Mouse (Mus musculus): ENCODE data around the gene Tmem248. TPM values are rescaled to one million over a fixed set of nuclear protein-coding genes. Genes with fewer than 3 reads are reported as not detected.

Tmem248 gene
- polyA plus RNA-seq, 1 experiment from 2014 or later: 37.5 TPM

GRCm38 (mm10) chr5:130275509-130275908, 58.6 kb downstream of the Tmem248 start:
- peaks cover 96% of the 10 kb centered on the region for H3K36me3 ChIP-seq
- H3K27ac ChIP-seq (replicated peaks): no peak overlapping the region
- H3K27me3 ChIP-seq (ENCODE audit: low read depth, poor library complexity, severe bottlenecking): no peaks in the 10 kb centered on the region
- H3K9me3 ChIP-seq (replicated peaks): no peaks in the 10 kb centered on the region
- no peak overlapping the region for H3K4me3 ChIP-seq
- DNase-seq (ENCODE audit: low spot score): no peak
- 65% methylated on average over 4 of the region's 4 CpGs for WGBS
- H3K4me1 ChIP-seq: no peaks in the 10 kb centered on the region; the same call in 1 of the 2 replicates

- H3K27me3 ChIP-seq (ENCODE audit: low read depth, poor library complexity, severe bottlenecking): no peaks in the 10 kb centered on the region
- DNase-seq (ENCODE audit: low spot score): no peak
- peaks cover under 1% of the 10 kb centered on the region; the same call in 1 of the 2 replicates for H3K9me3 ChIP-seq (replicated peaks)
- H3K27ac ChIP-seq (replicated peaks): no peak overlapping the region
- peaks cover 96% of the 10 kb centered on the region for H3K36me3 ChIP-seq
- H3K4me3 ChIP-seq: no peak overlapping the region
- WGBS: 91% methylated on average over 7 of the region's 7 CpGs
- H3K4me1 ChIP-seq: no peaks in the 10 kb centered on the region; the same call in 1 of the 2 replicates
Measured at GRCm38 (mm10) chr5:130278011-130278472, 61.2 kb downstream of the Tmem248 start.

DNA sequence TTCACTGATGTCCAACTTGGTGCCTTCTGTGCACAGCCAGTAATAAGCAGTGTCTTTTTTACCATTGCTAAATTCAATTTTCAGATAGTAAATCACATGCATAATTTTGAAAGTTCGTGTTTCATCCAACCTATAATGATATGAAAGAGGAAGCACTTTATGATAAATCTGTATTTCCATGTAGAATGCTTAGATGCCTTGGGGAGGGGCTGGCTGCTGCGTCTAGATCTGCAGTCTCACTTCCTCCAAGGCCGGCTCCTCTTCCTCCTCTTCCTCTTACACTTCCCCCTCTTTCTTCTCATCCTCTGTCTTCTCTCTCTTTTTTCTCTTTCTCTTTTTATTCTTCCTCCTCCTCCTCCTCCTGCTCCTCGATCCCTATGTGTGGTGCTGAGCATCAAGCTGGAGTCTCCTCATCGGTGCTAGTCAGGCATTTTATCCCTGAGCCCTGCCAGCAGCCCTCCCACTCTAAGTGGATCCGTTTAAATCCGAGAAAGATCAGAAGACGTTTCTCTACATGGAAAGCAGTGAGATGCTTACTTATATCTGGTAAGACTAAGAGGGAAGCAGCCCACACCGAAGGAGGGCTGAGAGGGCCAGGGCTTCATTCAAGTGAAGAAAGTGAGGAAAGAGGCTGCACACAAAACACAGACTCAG, 66.3 kb downstream of the Tmem248 start:
- DNase-seq (ENCODE audit: low spot score): no peak
- Histone ChIP-seq H3K9me3 (replicated peaks) (peaks cover 10% of the 10 kb centered on the region), H3K4me1 (no peaks in the 10 kb centered on the region), H3K27me3 (ENCODE audit: low read depth, poor library complexity, severe bottlenecking) (no peaks in the 10 kb centered on the region), H3K4me3 (no peak overlapping the region), H3K27ac (replicated peaks) (no peak overlapping the region), H3K36me3 (peaks cover 100% of the 10 kb centered on the region)
- WGBS: 94% methylated on average over 9 of the region's 9 CpGs

GRCm38 (mm10) chr5:130288106-130288505, 71.2 kb downstream of the Tmem248 start:
- no peak for DNase-seq (ENCODE audit: low spot score)
- H3K27me3 ChIP-seq (ENCODE audit: low read depth, poor library complexity, severe bottlenecking): no peaks in the 10 kb centered on the region
- H3K9me3 ChIP-seq (replicated peaks): peaks cover 11% of the 10 kb centered on the region
- H3K27ac ChIP-seq (replicated peaks): no peak overlapping the region
- no peak overlapping the region for H3K4me3 ChIP-seq
- no peaks in the 10 kb centered on the region for H3K4me1 ChIP-seq
- H3K36me3 ChIP-seq: peaks cover 100% of the 10 kb centered on the region
- 93% methylated on average over 7 of the region's 7 CpGs for WGBS

GRCm38 (mm10) chr5:130290242-130290641, 73.4 kb downstream of the Tmem248 start:
- no peaks in the 10 kb centered on the region for H3K27me3 ChIP-seq (ENCODE audit: low read depth, poor library complexity, severe bottlenecking)
- no peaks in the 10 kb centered on the region for H3K4me1 ChIP-seq
- peaks cover 97% of the 10 kb centered on the region for H3K36me3 ChIP-seq
- H3K27ac ChIP-seq (replicated peaks): no peak overlapping the region
- WGBS: 96% methylated on average over 6 of the region's 6 CpGs
- 0 out of 2 replicates have a peak, but pooled peaks cover 2% of the 10 kb centered on the region for H3K9me3 ChIP-seq (replicated peaks)
- no peak overlapping the region for H3K4me3 ChIP-seq
- no peak for DNase-seq (ENCODE audit: low spot score)

GRCm38 (mm10) chr5:130290775-130291174, 73.9 kb downstream of the Tmem248 start:
- no peak overlapping the region for H3K27ac ChIP-seq (replicated peaks)
- H3K4me3 ChIP-seq: no peak overlapping the region
- H3K4me1 ChIP-seq: no peaks in the 10 kb centered on the region
- 95% methylated on average over 12 of the region's 12 CpGs for WGBS
- H3K9me3 ChIP-seq (replicated peaks): 0 out of 2 replicates have a peak, but pooled peaks cover 2% of the 10 kb centered on the region
- DNase-seq (ENCODE audit: low spot score): no peak
- no peaks in the 10 kb centered on the region for H3K27me3 ChIP-seq (ENCODE audit: low read depth, poor library complexity, severe bottlenecking)
- H3K36me3 ChIP-seq: peaks cover 97% of the 10 kb centered on the region

DNA sequence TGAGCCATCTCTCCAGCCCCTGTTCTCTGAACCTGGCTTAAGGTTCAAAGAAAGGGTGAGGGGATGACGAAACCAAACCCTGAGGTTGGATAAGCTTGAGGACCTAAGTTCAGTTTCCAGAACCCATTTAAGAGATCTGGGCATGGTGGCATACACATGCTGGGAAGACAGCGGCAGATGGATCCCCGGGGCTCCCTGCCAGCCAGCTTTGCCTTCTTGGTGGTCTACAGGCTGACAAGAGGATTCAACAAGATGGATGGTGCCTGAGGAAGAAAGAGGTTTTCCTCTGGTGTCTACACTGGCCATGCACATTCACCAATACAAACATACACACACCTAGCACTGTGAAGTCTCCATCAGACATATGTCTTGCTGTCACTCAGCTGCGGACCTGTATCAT, 76.1 kb downstream of the Tmem248 start:
- 0 out of 2 replicates have a peak, but pooled peaks cover 2% of the 10 kb centered on the region for H3K9me3 ChIP-seq (replicated peaks)
- H3K36me3 ChIP-seq: peaks cover 97% of the 10 kb centered on the region
- no peak for DNase-seq (ENCODE audit: low spot score)
- no peaks in the 10 kb centered on the region for H3K27me3 ChIP-seq (ENCODE audit: low read depth, poor library complexity, severe bottlenecking)
- no peak overlapping the region for H3K4me3 ChIP-seq
- H3K4me1 ChIP-seq: no peaks in the 10 kb centered on the region
- 92% methylated on average over 4 of the region's 4 CpGs for WGBS
- no peak overlapping the region for H3K27ac ChIP-seq (replicated peaks)

Other genes with a start within 250 kb of the Tmem248 start
- gene Gusb, start 214.0 kb upstream of the Tmem248 start, polyA plus RNA-seq (2016; fragmentation: Nextera tagmentation; extraction: Ambion mirVana): 33.6 and 34.1 TPM in 2 replicates
- gene Asl, start 187.8 kb upstream of the Tmem248 start, polyA plus RNA-seq (2016; fragmentation: Nextera tagmentation; extraction: Ambion mirVana): 33.3 and 36.0 TPM in 2 replicates
- 63.8 and 65.9 TPM in 2 replicates for gene Crcp, start 187.8 kb upstream of the Tmem248 start, polyA plus RNA-seq (2016; fragmentation: Nextera tagmentation; extraction: Ambion mirVana)
- 57.5 and 60.4 TPM in 2 replicates for gene Tpst1, start 143.8 kb upstream of the Tmem248 start, polyA plus RNA-seq (2016; fragmentation: Nextera tagmentation; extraction: Ambion mirVana)
- gene Kctd7, start 72.2 kb upstream of the Tmem248 start, polyA plus RNA-seq (2016; fragmentation: Nextera tagmentation; extraction: Ambion mirVana): 6.3 and 7.2 TPM in 2 replicates
- gene Rabgef1, start 45.3 kb upstream of the Tmem248 start, polyA plus RNA-seq (2016; fragmentation: Nextera tagmentation; extraction: Ambion mirVana): 25.0 and 28.4 TPM in 2 replicates
- 77.6 and 80.9 TPM in 2 replicates for gene Sbds, start 38.4 kb downstream of the Tmem248 start, polyA plus RNA-seq (2016; fragmentation: Nextera tagmentation; extraction: Ambion mirVana)
- 35.0 and 36.1 TPM in 2 replicates for gene Tyw1, start 38.5 kb downstream of the Tmem248 start, polyA plus RNA-seq (2016; fragmentation: Nextera tagmentation; extraction: Ambion mirVana)
- gene Caln1, start 152.4 kb downstream of the Tmem248 start, polyA plus RNA-seq (2016; fragmentation: Nextera tagmentation; extraction: Ambion mirVana): 0.33 and 0.45 TPM in 2 replicates
- gene A330070K13Rik, start 167.6 kb downstream of the Tmem248 start, polyA plus RNA-seq (2016; fragmentation: Nextera tagmentation; extraction: Ambion mirVana): not detected in 2 replicates